Mouse (Mus musculus) retina, adult 2 months (tissue): Measurements from ENCODE around the gene Lztr1.
"Not testable (repeated sequence)": the region's sequence is repeated elsewhere in the genome, so short reads cannot be mapped to it uniquely, and the experiment has no call there.

Source experiments
- DNase-seq: peaks from one replicate; pipeline ENCODE4 v3.0.0-alpha.2; 2012; ENCODE audit warnings: low read depth, low spot score

The Lztr1 gene

GRCm38 (mm10) chr16:17507018-17507552 lies 1.4 kb upstream of the Lztr1 start:
- DNase-seq = no peak

GRCm38 (mm10) chr16:17508031-17508430 lies 457 bp upstream of the Lztr1 start:
- not testable (repeated sequence) for DNase-seq

- no peak for DNase-seq
Observed at GRCm38 (mm10) chr16:17509240-17509597, 731 bp downstream of the Lztr1 start.

DNA sequence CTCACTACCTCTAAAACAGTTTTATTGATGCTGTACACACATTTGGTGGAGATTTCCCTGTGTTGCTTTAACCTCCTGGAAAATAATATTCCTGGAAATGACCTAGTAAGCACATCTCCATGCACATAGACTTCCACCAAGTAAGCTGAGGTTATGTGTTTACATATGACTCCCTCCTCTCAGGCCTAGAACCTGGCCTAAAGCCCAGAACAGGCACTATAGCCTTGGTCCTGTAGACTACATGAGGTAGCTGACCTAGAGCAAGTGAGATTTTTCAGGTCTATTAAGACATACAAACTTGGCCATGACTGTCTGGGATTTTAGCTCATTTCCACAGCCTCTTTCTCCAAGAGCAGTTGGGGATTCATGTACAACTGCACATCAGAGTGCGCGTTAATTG lies 1.7 kb downstream of the Lztr1 start:
- DNase-seq = no peak

DNA sequence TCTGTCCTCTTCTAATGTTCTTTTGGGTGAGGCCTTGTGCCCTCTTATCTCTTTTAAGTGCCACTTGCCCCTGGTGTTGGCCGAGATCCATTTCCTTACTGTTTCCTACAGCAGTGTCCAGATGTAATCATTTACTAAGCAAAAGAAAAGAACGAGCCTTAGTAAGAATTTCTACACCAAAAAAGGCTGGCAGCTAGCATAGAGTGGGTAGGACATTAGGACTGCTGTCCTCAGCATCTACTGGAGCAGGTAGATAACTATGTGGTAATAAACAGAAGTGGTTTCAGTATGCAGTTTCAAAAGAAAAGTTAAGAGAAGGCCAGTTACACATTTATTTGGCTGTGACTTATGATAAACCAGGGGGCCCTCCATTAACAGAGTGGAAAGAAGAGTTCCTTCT lies 2.2 kb downstream of the Lztr1 start:
- no peak for DNase-seq

- no peak for DNase-seq
Observed at GRCm38 (mm10) chr16:17511431-17511830, 2.9 kb downstream of the Lztr1 start.

DNA sequence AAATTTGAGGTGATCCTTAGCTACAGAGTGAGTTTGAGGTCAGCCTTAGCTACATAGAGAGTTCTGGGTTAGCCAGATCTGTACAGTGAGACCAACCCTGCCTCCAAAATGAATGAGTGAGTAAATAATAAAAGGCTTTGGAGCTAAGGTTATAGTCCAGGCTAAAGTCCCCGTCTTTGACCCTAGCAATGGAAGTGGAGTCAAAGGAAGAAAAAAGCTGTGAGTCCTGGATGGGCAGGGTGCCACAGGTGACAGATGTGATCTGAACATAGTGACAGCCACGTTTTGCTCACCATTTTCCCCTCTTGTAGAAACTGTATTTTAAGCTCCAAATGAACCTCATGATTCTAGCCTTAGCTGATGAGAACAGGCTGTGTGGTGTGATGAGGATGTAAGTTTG lies 10.4 kb downstream of the Lztr1 start:
- DNase-seq = no peak

DNA sequence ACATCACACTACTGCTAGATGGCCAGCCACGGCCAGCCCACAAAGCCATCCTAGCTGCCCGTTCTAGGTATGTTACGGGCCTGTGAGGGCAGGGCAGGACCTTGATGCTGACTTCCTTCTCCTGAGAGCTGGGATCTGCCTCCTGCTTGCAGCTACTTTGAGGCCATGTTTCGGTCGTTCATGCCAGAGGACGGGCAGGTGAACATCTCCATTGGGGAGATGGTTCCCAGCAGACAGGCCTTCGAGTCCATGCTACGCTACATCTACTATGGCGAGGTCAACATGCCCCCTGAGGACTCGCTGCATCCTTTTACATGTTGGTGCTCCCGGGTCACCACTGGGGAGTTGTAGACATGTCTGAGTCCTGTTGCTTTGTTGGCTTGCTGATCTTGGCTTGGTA lies 15.7 kb downstream of the Lztr1 start:
- no peak for DNase-seq

DNA sequence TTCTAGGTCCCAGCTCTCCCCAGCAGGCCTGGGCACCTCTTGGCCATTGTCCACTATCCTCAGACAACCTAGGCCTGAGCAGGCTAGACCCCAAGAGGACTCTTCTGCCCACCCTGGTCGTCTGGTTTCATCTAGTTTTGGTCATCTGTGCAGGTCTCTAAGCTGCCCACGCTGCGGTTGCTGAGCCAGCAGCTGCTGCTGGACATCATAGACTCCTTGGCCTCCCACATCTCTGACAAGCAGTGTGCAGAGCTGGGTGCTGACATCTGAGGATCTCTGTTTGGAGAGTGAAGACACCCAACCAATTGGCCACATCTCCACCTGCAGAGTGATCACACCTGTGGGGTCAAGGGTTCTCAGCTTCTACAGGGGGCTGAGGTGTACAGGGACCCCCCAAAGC lies 17.0 kb downstream of the Lztr1 start:
- DNase-seq = no peak

DNA sequence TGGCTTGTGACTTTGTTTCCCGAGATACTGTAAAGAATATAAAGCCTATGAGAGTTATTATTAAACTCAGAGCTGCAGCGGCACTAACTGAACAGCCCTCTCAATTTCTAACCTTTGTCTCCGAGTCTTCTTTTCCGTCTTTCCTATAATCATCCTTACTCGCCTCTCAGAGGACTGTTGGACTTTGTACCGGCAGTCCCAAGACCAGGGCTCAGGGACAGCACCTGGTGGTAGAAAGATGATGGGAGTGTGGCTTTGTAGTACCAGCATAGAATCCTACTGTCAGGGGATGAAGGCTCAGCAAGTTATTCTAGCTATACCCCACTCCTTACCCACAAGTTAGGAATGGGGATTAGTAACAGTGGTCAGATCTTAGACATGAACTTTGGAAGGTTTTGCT lies 17.7 kb downstream of the Lztr1 start:
- no peak for DNase-seq

- DNase-seq = no peak
Observed at GRCm38 (mm10) chr16:17527606-17528005, 19.1 kb downstream of the Lztr1 start.

DNA sequence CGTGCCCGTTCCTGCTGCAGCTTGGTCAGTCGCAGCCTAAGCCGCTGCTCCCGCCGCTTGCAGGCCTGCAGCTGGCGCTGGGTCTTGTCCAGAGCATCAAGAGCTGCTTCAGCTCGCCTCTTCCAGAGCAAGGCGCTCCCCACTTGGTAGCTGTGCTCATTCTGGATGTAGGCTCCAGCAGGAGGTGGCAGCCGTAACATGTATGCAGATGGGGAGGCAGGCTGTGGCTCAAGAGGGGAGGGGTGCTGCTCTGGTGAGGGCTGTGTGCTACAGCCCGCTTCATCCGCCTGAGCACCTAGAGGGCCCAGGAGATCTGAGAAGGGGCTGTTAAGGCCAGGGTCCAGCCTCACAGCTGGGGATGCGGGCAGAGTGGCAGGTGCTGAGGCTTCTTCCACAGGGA lies 19.8 kb downstream of the Lztr1 start:
- DNase-seq = no peak

DNA sequence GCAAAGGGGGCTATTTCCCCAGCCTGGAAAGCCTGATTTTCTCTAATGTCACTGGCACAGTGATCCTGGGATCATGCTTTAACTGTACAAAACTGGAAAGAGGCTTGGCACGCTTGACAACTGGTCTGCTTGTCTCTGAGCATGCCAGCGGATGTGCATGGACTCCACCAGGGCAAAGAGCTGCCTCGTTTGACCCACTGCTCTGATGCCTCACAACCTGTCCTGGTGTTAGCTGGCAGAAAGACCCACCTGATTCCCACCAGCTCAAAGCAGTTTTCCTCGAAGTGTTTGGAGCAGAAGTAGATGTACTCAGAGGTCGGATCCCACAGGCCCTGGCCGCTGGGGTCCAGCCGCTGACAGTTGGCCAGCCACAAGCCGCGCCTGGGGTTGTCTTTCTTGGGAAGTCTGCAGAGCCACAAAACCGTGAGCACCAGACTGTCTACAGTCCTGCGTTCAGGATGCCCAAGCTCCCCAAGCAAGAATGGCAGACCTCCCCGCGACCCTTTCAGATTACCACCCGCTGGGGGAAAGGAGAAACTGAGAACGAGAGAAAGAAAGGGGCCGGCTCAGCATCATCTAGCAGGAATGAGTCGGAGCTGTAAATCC lies 21.6 kb downstream of the Lztr1 start:
- no peak for DNase-seq

DNA sequence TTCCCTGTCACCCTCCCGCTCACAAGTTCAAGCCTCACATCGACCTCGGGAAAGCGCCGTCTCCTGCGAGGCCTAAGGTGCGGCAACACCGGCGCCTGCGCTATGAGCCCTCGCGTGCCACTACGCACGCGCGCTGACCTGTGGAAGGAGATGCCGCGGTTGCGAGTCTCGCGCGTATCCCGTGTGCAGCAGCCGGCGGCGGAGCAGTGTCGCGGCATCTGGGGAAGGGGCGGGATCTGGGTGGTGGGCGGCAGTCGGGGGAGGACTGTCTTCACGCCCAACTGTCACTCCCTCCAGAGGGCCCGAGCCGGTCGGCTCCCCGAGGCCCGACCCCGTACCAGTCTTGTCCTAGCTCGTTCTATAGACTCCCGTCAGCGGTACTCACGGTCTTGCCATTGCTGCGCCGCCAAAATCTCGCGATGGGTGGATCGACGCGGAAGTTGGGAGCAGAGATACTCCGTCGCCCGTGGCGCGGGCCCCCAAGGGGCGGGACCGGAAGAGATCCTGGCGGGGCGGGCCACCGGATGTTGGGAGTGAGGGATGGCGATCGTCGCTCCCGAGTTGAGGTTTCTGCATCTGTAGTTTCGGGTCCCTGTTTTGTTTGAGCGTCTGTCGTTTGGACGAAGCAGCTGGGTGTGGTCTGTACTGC lies 22.3 kb downstream of the Lztr1 start, which contains the start of gene Thap7:
TSS of gene Thap7 (minus strand) at position 497 of the 649 bp plus-strand sequence.
- peak; percentile 89 for DNase-seq

DNA sequence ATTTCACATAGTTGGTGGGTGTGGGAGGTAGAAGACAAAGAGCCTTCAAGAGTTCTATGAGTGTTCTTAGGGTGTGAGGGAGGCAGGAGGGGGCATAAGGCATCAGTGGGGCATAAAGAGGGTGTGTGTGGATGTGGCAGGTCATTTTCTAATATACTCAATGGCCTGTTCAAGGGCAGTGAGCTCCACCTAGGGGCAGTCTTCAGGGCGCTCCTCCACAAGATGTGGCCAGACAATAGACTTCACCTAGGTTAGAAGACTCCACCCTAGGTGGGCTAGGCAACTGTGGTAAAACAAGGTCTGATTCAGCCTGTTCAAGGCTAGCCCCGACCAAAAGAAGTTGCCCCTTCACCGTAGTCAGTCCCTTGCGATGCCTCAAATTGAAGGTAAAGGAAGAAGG lies 23.8 kb downstream of the Lztr1 start:
- no peak for DNase-seq

DNA sequence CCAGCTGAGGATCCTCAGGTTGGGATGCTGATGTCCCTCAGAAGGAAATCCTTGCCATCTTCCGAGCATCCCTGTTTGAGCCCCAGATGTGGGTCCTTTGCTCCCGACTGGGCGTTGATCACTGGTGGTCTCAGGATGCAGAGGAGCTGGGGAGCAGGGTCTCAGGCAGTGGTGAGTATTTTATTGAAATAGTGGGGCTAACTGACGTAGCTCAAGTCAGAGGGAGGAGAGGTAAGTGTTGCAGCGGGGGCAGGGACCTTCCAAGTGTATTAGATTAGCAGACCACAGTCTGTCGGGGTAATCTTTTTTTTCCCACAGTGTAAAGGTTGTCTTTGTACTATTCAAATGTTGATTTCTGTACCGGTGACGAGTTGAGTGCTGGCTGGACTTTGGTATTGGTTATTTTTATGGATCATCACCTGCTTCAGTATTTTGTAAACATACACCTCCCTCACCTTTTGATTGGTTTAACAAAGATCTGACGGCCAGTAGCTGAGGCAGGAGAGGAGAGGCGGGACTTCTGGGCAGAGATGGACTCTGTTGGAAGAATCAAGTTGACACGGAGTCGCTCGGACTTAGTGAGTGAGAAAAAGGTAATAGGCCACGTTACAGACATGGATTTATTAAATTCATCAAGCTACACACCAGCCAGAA lies 24.3 kb downstream of the Lztr1 start:
- DNase-seq = no peak

DNA sequence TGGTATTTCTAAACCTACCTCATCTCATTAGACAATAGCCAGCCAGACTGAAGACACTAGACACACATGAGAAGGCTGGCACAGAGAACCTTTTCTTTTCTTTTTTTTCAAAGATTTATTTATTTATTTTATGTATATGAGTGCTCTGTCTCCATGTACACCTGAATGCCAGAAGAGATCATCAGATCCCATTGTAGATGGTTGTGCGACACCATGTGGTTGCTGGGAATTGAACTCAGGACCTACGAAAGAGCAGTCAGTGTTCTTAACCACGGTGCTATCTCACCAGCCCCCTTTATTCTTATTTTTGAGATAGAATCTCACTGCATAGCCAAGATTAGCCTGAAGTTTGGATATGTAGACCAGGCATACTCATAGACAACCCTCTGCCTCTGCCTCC lies 28.1 kb downstream of the Lztr1 start:
- no peak for DNase-seq

GRCm38 (mm10) chr16:17542632-17543031 lies 34.1 kb downstream of the Lztr1 start:
- no peak for DNase-seq

- no peak for DNase-seq
Observed at GRCm38 (mm10) chr16:17552837-17553236, 44.3 kb downstream of the Lztr1 start.

DNA sequence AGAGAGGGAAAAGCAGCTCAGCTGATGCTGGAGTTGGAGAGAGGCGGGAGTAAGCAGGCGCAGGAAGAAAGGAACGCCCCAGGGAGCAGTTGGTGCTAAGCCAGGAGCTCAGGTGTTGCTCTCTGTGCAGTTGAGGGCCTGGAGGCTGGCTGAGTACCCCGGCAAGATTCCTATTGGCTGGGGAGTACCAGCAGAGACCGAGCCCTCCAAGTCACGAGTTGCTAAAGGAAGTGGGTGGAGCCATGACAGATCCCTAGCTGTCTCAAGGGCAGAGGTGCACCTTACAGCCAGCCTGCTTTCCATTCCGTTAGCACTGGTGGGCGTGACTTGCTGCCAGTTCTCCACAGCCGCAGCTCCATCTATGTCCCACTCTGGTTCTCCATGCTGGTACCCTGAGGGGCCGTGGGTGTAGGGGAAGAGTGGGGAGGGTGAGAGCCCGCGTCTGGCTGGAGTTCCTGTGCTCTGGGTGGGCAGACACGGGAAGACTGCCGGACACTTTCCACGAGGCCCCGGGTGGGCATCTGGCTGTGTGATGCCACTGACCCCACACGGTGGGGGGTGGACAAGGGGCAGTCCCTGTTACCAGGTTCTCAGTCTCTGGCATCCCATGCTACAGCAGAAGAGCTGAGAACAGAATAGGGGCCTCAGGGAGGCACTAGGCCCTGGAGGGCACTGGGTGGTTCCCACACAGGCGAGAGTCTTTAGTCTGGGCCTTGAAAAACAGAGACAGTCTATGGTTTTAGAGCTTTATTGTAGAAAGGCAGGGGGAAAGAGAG lies 45.6 kb downstream of the Lztr1 start:
- no peak for DNase-seq

DNA sequence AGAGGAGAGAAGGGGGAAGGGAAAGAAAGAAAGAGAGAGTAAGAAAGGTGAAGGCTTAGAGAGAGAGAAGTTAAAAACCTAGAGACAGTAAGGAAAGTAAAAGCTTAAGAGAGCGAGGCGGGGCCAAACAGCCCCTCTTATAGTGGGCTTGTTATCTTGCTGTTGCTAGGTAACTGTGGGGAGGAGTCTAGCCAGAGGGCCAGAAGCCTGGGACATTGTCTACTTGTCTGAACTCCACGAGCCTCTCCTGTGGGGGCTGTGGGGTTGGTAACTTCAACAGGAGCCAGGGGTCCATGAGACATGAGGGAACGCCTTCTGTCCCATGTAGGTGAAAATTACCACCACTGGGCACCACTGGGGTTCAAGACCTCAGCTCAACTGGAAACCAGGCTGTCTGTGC lies 46.2 kb downstream of the Lztr1 start:
- DNase-seq = not testable (repeated sequence)

GRCm38 (mm10) chr16:17556180-17556579 lies 47.7 kb downstream of the Lztr1 start:
- no peak for DNase-seq
